Mouse (Mus musculus): ENCODE results near the gene Mipol1.

The Mipol1 gene

DNA sequence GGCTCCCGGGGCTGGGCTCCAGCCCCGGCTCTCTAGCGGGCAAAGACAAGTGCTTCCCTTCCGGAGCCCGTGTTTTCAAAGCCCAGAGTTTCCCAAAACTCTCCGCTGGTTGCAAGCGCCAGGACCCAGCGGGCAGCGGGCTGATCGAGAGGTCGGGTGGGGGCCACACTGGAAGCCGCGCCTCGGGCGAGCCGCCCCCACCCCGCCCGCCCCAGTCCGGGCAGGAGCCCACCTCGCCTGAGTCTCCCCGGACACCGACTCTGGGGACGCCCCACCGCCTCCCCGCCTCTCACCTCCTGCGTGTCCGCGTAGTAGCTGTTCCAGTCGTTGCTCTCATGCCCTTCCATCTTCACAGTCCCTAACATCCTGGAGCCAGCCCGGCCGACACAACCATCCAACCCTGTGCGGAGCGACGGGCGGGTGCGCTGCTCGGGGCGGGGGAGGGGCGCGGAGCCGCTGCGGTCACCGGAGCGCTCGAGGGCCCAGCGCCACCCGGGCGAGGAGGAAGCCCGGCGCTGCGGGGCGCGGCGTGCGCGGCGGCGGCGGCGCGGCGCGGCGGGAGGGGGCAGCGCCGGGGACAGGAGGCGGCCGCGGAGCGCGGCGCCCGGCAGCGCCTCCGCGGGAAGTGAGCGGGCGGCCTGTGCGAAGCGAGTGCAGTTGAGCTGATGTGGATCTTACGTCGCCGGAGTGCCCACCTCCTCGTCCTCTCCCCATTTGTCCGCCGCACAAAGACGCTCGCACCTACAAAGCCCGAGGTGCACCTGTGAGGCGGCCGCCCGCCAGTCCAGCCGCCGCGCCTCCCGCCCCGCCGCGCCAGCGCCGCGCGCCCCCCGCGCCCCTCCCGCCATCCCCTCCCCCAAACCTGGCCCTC lies 315.4 kb downstream of the Mipol1 start:
- no peak for DNase-seq (ENCODE audit: low spot score in 2 of 2)

Data from frontal cortex, postnatal 14 days (tissue).